Mouse (Mus musculus): ENCODE measurements at regions not wholly inside any gene's neighbourhood (a gene's known extent, or its start where the extent isn't known, plus 50 kb on each side); places are given as distances from the start of the nearest gene placed in this dataset.
A peak's percentile ranks its signal among the peaks of the same experiment; 100 is the strongest.
"Not testable (repeated sequence)": the region's sequence is repeated elsewhere in the genome, so short reads cannot be mapped to it uniquely, and the experiment has no call there.

GRCm38 (mm10) chrX:166789031-166789430 is 203.5 kb upstream of the Egfl6 start:
- Histone ChIP-seq H3K9me3 (ENCODE audit: low read length) (no peaks in the 10 kb centered on the region), H3K36me3 (ENCODE audit: insufficient read depth) (no peaks in the 10 kb centered on the region), H3K4me2 (ENCODE audit: low read depth) (no peak overlapping the region), H3K27ac (ENCODE audit: low read depth, low read length) (no peak overlapping the region), H3K9ac (no peak overlapping the region), H3K4me3 (ENCODE audit: low read depth, low read length) (no peak overlapping the region), H3K4me1 (ENCODE audit: insufficient read depth) (no peaks in the 10 kb centered on the region), H3K27me3 (ENCODE audit: insufficient read depth, low read length) (no peaks in the 10 kb centered on the region)
- peak; percentile 39 for DNase-seq
- WGBS, result 34% methylated on average over 3 of the region's 3 CpGs
- peak; percentile 81; the same call in 1 of the 2 replicates for ATAC-seq
- TF ChIP-seq CTCF (IDR thresholded peaks at IDR 0.05; ENCODE audit: low read depth), result 0 out of 2 replicates have a peak, but pooled peaks have one; percentile 15

DNA sequence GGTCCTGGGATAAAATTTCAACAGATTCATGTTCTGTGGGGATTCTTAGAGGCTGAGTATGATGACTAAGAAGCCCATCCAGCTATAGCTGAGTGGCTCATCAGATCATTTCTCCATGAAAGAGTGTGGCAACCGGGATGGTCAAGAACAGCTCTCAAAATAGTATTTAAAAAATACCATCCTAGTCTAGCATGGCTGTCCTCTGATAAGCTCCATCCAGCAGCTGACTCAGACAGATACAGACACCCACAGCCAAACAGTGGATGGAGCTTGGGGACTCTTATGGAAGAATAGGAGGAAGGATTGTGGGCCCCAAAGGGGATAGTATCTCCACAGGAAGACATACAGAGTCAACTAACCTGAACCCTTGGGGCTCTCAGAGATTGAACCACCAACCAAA is 201.6 kb upstream of the Egfl6 start:
- ATAC-seq, DNase-seq: not testable (repeated sequence)
- WGBS, result 91% methylated on average over 1 of the region's 1 CpGs

DNA sequence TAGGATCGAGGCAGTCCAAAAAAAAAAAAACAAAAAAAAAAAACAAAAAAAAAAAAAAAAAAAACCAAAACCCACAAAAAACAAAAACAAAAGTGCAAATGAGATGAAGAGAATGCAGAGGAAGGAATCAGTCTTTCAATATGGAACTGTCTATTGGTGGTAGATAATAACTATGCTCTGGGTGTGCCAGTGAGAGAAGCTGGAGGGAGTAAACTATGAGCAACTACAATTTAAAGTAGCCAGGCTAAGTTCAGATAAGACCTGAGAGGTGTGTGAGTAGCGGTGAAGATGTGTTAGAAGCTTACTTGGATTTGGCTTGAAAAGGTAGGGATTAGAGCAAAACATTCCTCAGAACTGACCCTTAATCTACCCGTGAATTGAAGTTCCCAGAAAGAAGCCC is 200.1 kb upstream of the Egfl6 start:
- no peaks in the 10 kb centered on the region for H3K27me3 ChIP-seq (ENCODE audit: insufficient read depth, low read length)
- DNase-seq (no peak), ATAC-seq (no peak)
- TF ChIP-seq CTCF (IDR thresholded peaks at IDR 0.05; ENCODE audit: low read depth), result no peak
- H3K9me3 ChIP-seq (ENCODE audit: low read length), result no peaks in the 10 kb centered on the region
- H3K4me1 ChIP-seq (ENCODE audit: insufficient read depth), result no peaks in the 10 kb centered on the region
- no peak overlapping the region for H3K4me3 ChIP-seq (ENCODE audit: low read depth, low read length)
- no peak overlapping the region for H3K9ac ChIP-seq
- no peaks in the 10 kb centered on the region for H3K36me3 ChIP-seq (ENCODE audit: insufficient read depth)
- WGBS, result 70% methylated on average over 3 of the region's 3 CpGs
- no peak overlapping the region for H3K4me2 ChIP-seq (ENCODE audit: low read depth)
- H3K27ac ChIP-seq (ENCODE audit: low read depth, low read length), result no peak overlapping the region

More for the DNA sequence above, 201.6 kb upstream of the Egfl6 start:
- H3K36me3 ChIP-seq (ENCODE audit: insufficient read depth); H3K27ac ChIP-seq (ENCODE audit: low read depth, low read length); H3K27me3 ChIP-seq (ENCODE audit: insufficient read depth, low read length); H3K4me2 ChIP-seq (ENCODE audit: low read depth); H3K9me3 ChIP-seq (ENCODE audit: low read length); H3K9ac ChIP-seq; H3K4me1 ChIP-seq (ENCODE audit: insufficient read depth); H3K4me3 ChIP-seq (ENCODE audit: low read depth, low read length): not testable (repeated sequence)

- H3K36me3 ChIP-seq (ENCODE audit: insufficient read depth), result no peaks in the 10 kb centered on the region
- ATAC-seq (no peak), DNase-seq (no peak)
- no peaks in the 10 kb centered on the region for H3K4me1 ChIP-seq (ENCODE audit: insufficient read depth)
- no peak overlapping the region for H3K4me3 ChIP-seq (ENCODE audit: low read depth, low read length)
- 87% methylated on average over 2 of the region's 2 CpGs for WGBS
- H3K27ac ChIP-seq (ENCODE audit: low read depth, low read length), result no peak overlapping the region
- no peak for TF ChIP-seq CTCF (IDR thresholded peaks at IDR 0.05; ENCODE audit: low read depth)
- no peak overlapping the region for H3K9ac ChIP-seq
- H3K4me2 ChIP-seq (ENCODE audit: low read depth), result no peak overlapping the region
- H3K9me3 ChIP-seq (ENCODE audit: low read length), result no peaks in the 10 kb centered on the region
- no peaks in the 10 kb centered on the region for H3K27me3 ChIP-seq (ENCODE audit: insufficient read depth, low read length)
Measured at GRCm38 (mm10) chrX:166783377-166783776, 197.9 kb upstream of the Egfl6 start.

- Histone ChIP-seq H3K4me3 (ENCODE audit: low read depth, low read length) (no peak overlapping the region), H3K4me1 (ENCODE audit: insufficient read depth) (no peaks in the 10 kb centered on the region), H3K9me3 (ENCODE audit: low read length) (no peaks in the 10 kb centered on the region), H3K4me2 (ENCODE audit: low read depth) (no peak overlapping the region), H3K9ac (no peak overlapping the region), H3K27me3 (ENCODE audit: insufficient read depth, low read length) (no peaks in the 10 kb centered on the region), H3K36me3 (ENCODE audit: insufficient read depth) (no peaks in the 10 kb centered on the region), H3K27ac (ENCODE audit: low read depth, low read length) (no peak overlapping the region)
- ATAC-seq (peak; percentile 27; the same call in 1 of the 2 replicates), DNase-seq (no peak)
- TF ChIP-seq CTCF (IDR thresholded peaks at IDR 0.05; ENCODE audit: low read depth), result no peak
- WGBS, result 64% methylated on average over 6 of the region's 6 CpGs
Measured at GRCm38 (mm10) chrX:166779334-166780092, 194.0 kb upstream of the Egfl6 start.

DNA sequence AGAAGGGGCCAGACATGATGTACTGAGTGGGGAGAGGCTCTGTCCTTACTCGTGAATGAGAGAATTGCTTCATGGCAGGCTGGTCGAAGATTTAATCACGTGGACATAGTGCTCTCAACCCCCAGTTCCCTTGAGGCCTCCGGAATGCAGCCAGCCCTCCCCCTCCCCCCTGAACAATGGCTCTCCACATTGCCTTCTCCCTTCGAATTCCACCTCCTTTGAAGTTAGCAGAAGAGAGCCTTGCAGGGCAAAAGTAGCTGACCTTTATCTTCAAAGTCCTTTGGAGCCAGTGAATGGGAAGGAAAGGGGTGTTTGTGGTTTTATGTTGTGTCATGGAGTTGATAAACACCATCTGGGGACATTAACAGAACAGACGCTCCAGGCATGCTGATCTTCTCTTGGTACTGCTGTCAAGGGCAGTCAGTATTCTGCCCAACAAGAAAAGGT is 187.9 kb upstream of the Egfl6 start:
- Histone ChIP-seq H3K4me2 (ENCODE audit: low read depth) (no peak overlapping the region), H3K27me3 (ENCODE audit: insufficient read depth, low read length) (no peaks in the 10 kb centered on the region), H3K9ac (no peak overlapping the region), H3K27ac (ENCODE audit: low read depth, low read length) (no peak overlapping the region), H3K9me3 (ENCODE audit: low read length) (no peaks in the 10 kb centered on the region), H3K4me3 (ENCODE audit: low read depth, low read length) (no peak overlapping the region), H3K36me3 (ENCODE audit: insufficient read depth) (no peaks in the 10 kb centered on the region), H3K4me1 (ENCODE audit: insufficient read depth) (no peaks in the 10 kb centered on the region)
- no peak for TF ChIP-seq CTCF (IDR thresholded peaks at IDR 0.05; ENCODE audit: low read depth)
- WGBS, result 23% methylated on average over 6 of the region's 6 CpGs
- ATAC-seq (no peak), DNase-seq (no peak)

DNA sequence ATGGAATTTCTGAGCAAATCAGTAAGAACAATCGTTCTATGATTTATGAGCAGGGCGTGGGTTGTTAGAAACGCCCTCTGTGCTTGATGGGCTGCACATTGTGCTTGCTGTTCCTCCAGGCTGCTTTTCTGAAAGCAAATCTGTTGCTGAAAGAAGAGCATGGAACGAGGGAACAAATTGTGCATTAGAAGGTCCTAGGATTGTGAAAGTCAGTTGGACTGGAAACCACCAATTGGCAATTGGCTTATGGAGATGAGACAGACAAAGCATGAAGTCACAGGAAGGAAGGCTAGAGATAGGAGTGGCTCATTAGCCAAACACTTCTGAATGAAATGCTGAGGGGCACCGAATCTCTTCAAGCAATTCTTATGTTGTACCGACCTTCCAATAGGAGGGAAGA is 181.5 kb upstream of the Egfl6 start:
- Histone ChIP-seq H3K4me3 (ENCODE audit: low read depth, low read length) (no peak overlapping the region), H3K36me3 (ENCODE audit: insufficient read depth) (no peaks in the 10 kb centered on the region), H3K27ac (ENCODE audit: low read depth, low read length) (no peak overlapping the region), H3K27me3 (ENCODE audit: insufficient read depth, low read length) (no peaks in the 10 kb centered on the region), H3K9me3 (ENCODE audit: low read length) (no peaks in the 10 kb centered on the region), H3K4me2 (ENCODE audit: low read depth) (no peak overlapping the region), H3K9ac (no peak overlapping the region), H3K4me1 (ENCODE audit: insufficient read depth) (no peaks in the 10 kb centered on the region)
- no peak for TF ChIP-seq CTCF (IDR thresholded peaks at IDR 0.05; ENCODE audit: low read depth)
- ATAC-seq (no peak), DNase-seq (no peak)
- WGBS, result 77% methylated on average over 6 of the region's 6 CpGs

Data from forebrain, postnatal 0 days (tissue).